Comparison of ENCODE assay signal across 20 mouse cellular contexts in the genomic region with DNA sequence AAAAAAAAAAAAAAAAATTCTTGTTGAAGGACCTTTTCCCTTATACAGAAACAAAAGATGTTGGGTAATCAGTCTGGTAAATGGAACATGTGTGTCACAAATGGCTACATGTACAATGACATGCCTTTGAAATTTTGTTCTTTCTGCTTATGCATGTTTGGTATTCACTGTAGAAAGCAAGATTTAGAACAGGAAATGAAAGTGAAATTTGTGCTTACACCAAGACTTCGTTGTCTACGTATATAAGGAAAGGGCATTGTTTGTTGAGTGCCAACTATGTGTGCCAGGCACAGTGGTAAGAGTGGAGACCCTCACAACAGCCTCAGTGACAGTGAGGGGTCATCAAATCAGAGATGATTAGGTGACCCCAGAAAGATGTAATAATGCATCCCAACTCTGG.
"Had no signal": no experiment of that assay in that cellular context is flagged by ENCODE, and none has a peak within 500 bp of the region (broad histone marks: within the 10 kb centered on the region; RNA-seq: fewer than 3 reads in every experiment).

No protein-coding gene starts in this region.

- H3K9ac ChIP-seq: liver, embryonic 13.5 days; liver, embryonic 15.5 days; liver, postnatal 0 days; lung, embryonic 15.5 days; midbrain, embryonic 12.5 days; neural tube, embryonic 13.5 days; neural tube, embryonic 15.5 days had no signal

- H3K9me3 ChIP-seq: liver, embryonic 13.5 days; liver, embryonic 15.5 days; lung, embryonic 15.5 days; neural tube, embryonic 13.5 days had no signal

- H3K4me2 ChIP-seq: liver, embryonic 13.5 days; liver, embryonic 15.5 days; lung, embryonic 15.5 days; midbrain, embryonic 12.5 days; neural tube, embryonic 13.5 days; neural tube, embryonic 15.5 days had no signal

- H3K36me3 ChIP-seq: liver, embryonic 13.5 days; liver, embryonic 15.5 days had no signal

- ATAC-seq: liver, postnatal 0 days; lung, postnatal 0 days; midbrain, embryonic 16.5 days had no signal

- H3K27me3 ChIP-seq: liver, embryonic 13.5 days; liver, embryonic 15.5 days; lung, embryonic 15.5 days; megakaryocyte, embryonic 14.5 days; midbrain, embryonic 12.5 days; neural tube, embryonic 13.5 days; neural tube, embryonic 15.5 days had no signal

- H3K27ac ChIP-seq: liver, embryonic 13.5 days; liver, embryonic 15.5 days; lung, embryonic 15.5 days; macrophage; midbrain, embryonic 12.5 days; neural tube, embryonic 13.5 days; neural tube, embryonic 15.5 days had no signal

- DNase-seq: liver, embryonic 13.5 days; liver, postnatal 0 days; lung, adult 2 months; lung, postnatal 14 days; lung, postnatal 36 days; midbrain, embryonic 14.5 days; right cerebral cortex, postnatal 14 days; thymus, adult 18-20 months; thymus, postnatal 14 days; thymus, postnatal 36 days had no signal

- H3K4me3 ChIP-seq: liver, embryonic 13.5 days; liver, embryonic 15.5 days; lung, embryonic 15.5 days; megakaryocyte, embryonic 14.5 days; midbrain, embryonic 12.5 days; myocyte; neural tube, embryonic 13.5 days; neural tube, embryonic 15.5 days had no signal

- H3K4me1 ChIP-seq: midbrain, embryonic 12.5 days had no signal
